Mouse (Mus musculus) embryonic fibroblast, embryonic 13.5 days (primary cell): ENCODE results near the gene Mrpl54.

Experiments used
- CTCF ChIP-seq: IDR thresholded peaks from 2 replicates; pipeline ENCODE4 v1.5.1; 2011; ENCODE audit warnings: mild to moderate bottlenecking, control low read depth, low read length, moderate library complexity, borderline replicate concordance; ENCODE audit not compliant: insufficient read depth
- POLR2A ChIP-seq: IDR thresholded peaks from 2 replicates; pipeline ENCODE4 v1.6.1; 2011; ENCODE audit warnings: low read depth, mild to moderate bottlenecking, control low read depth, low read length, moderate library complexity

DNA sequence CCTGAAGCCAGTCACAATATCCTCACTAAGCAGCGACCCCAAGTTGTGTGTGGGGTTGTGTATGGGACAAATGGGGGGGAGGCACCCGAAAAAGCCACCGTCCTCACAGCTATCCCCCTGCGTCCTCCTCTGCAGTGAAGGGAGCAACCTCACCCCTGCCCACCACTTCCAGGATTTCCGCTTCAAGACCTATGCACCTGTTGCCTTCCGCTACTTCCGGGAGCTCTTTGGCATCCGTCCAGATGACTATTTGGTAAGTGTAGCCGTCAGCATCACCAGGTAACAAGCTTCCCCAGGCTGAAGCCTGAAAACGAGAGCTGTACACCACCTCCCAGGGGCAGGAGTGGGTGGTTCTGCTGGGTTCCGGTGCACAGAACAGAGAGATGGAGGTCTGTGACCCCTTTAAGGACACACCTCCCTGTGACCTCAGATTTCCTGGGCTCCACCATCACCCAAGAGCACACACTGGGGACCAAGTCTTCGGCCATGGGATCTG, 39.5 kb upstream of the Mrpl54 start:
- TF ChIP-seq POLR2A (no peak), CTCF (no peak)
